Mouse (Mus musculus) forebrain, postnatal 0 days (tissue): ENCODE results near the gene Gm20662. TPM values are rescaled to one million over a fixed set of nuclear protein-coding genes. Genes with fewer than 3 reads are reported as not detected.
A peak's percentile ranks its signal among the peaks of the same experiment; 100 is the strongest.

Source experiments
- ATAC-seq: fragments of 200-750 bp; cut with Nextera tagmentation; 2 replicates; pipeline ENCODE4 v1.8.0; 2017; ENCODE audit warnings: mild to moderate bottlenecking, moderate library complexity
- DNase-seq: peaks from one replicate; pipeline ENCODE4 v3.0.0-alpha.2; 2015
- H3K27ac ChIP-seq: fragments of 300-500 bp; sonication (generic); 2 replicates; pipeline ENCODE4 v1.5.1; 2014; ENCODE audit warnings: low read depth, mild to moderate bottlenecking, antibody characterized with exemption, low read length, moderate library complexity, mixed read lengths
- H3K27me3 ChIP-seq: fragments of 300-500 bp; sonication (generic); 2 replicates; pipeline ENCODE4 v1.6.1; 2014; ENCODE audit warnings: mild to moderate bottlenecking, low read length, mixed read lengths; ENCODE audit not compliant: insufficient read depth
- H3K36me3 ChIP-seq: fragments of 300-500 bp; sonication (generic); 2 replicates; pipeline ENCODE4 v1.6.1; 2014; ENCODE audit warnings: mild to moderate bottlenecking, moderate library complexity; ENCODE audit not compliant: insufficient read depth
- H3K4me1 ChIP-seq: fragments of 300-500 bp; sonication (generic); 2 replicates; pipeline ENCODE4 v1.6.1; 2014; ENCODE audit warnings: antibody characterized with exemption; ENCODE audit not compliant: insufficient read depth
- H3K4me2 ChIP-seq: fragments of 300-500 bp; sonication (generic); 2 replicates; pipeline ENCODE4 v1.6.1; 2014; ENCODE audit warnings: low read depth, mild to moderate bottlenecking, moderate library complexity
- H3K4me3 ChIP-seq: fragments of 300-500 bp; sonication (generic); 2 replicates; pipeline ENCODE4 v1.5.1; 2014; ENCODE audit warnings: low read depth, low read length, mixed read lengths
- H3K9ac ChIP-seq: fragments of 300-500 bp; sonication (generic); 2 replicates; pipeline ENCODE4 v1.6.1; 2014; ENCODE audit warnings: mild to moderate bottlenecking
- H3K9me3 ChIP-seq: fragments of 300-500 bp; sonication (generic); 2 replicates; pipeline ENCODE4 v1.6.1; 2016; ENCODE audit warnings: low read length
- CTCF ChIP-seq: sonication (generic); IDR thresholded peaks from 2 replicates; pipeline ENCODE4 v1.5.1; 2016; ENCODE audit warnings: antibody characterized with exemption, control low read depth, low read depth
- WGBS: fragments of 180-500 bp; shearing (Covaris S2); extraction: QIAGEN DNeasy Blood & Tissue Kit; methylation state at CpG from one replicate; pipeline ENCODE4 v1.1.7; 2014; 5-methylcytosine and 5-hydroxymethylcytosine counted together
- polyA plus RNA-seq: library from polyadenylated mRNA; unstranded; fragments of >200 nt; fragmentation: Nextera tagmentation; extraction: Ambion mirVana; gene quantifications from 2 replicates; pipeline ENCODE4 v1.2.1, GENCODE M21; 2015
- total RNA-seq: library from RNA; depleted of rRNA; stranded (reverse); fragments of >200 nt; gene quantifications from 2 replicates; pipeline ENCODE4 v1.2.3, GENCODE M21; 2014

Gene Gm20662
- total and polyA plus RNA-seq, 2 experiments from 2014 or later: 7.9 TPM; not detected in 1

DNA sequence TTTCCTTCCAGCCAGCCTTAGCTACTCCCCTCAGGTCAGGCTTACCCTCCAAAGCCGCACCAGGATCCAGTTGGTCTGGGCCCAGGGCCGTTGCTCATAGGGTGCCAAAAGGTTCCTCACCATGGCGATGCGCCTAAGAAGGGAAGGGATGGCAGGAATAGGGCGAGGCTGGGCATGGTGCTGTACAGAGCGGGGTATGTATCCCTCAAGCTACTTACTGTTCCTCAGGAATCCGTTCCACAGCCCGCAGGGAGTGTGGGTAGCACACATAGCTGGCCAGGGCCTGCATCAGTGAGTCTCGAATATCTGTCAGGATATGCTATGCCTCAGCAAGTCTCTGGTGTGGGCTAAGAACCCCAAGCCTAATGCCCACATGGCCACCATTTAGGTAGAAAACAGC, 62.1 kb downstream of the Gm20662 start:
- Histone ChIP-seq H3K4me3 (no peak overlapping the region), H3K27me3 (no peaks in the 10 kb centered on the region), H3K27ac (no peak overlapping the region), H3K9me3 (no peaks in the 10 kb centered on the region), H3K4me2 (no peak overlapping the region), H3K4me1 (no peaks in the 10 kb centered on the region), H3K9ac (no peak overlapping the region), H3K36me3 (peaks cover 89% of the 10 kb centered on the region)
- TF ChIP-seq CTCF: no peak
- 90% methylated on average over 9 of the region's 9 CpGs for WGBS
- DNase-seq (no peak), ATAC-seq (no peak)

DNA sequence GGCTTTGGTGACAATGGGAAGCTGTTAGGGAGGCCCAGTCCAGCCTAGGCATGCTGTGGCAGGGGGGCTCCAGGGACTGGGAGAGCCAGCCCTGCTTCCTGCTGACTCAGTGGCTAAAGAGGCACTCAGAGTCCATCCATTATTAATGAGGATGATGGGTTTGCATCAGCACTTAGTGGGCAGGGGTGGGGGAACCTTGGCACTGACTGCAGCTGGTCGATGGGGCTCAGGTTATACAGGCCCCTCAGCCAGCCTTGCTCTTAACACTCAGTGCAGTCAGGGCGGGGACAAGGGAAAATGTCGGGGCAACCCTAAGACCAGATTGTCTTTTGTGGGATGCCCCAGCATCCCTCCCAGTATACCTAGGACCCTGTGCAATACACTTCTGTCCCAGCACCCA, 66.0 kb downstream of the Gm20662 start:
- H3K27me3 ChIP-seq: no peaks in the 10 kb centered on the region
- ATAC-seq (no peak), DNase-seq (no peak)
- H3K9ac ChIP-seq: no peak overlapping the region
- no peak overlapping the region for H3K4me2 ChIP-seq
- no peak overlapping the region for H3K27ac ChIP-seq
- no peaks in the 10 kb centered on the region for H3K9me3 ChIP-seq
- no peak overlapping the region for H3K4me3 ChIP-seq
- no peak for TF ChIP-seq CTCF
- WGBS: 87% methylated on average over 3 of the region's 3 CpGs
- H3K36me3 ChIP-seq: peaks cover 63% of the 10 kb centered on the region
- no peaks in the 10 kb centered on the region for H3K4me1 ChIP-seq

DNA sequence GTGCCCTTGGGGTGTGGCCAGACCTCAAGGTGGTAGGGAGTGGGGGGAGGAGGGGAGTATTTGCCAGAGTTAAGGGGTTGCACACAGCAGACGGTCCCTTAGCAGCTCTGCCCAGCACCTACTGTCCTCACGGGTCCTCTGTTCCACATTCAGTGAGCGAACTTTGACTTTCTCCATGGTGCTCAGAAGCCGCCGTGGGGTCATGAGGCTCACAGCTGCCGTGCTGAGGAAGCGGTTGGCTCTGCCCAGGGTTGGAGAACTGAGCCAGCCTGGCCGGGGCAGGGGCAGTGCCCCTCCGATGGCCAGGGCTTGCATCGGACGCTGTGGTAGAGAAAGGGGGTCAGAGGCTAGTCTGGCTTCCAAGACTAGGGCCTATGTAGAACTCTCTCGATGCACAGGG, 67.2 kb downstream of the Gm20662 start:
- Histone ChIP-seq H3K4me3 (no peak overlapping the region), H3K9me3 (no peaks in the 10 kb centered on the region), H3K4me2 (no peak overlapping the region), H3K9ac (no peak overlapping the region), H3K27me3 (no peaks in the 10 kb centered on the region), H3K36me3 (peaks cover 51% of the 10 kb centered on the region), H3K27ac (no peak overlapping the region), H3K4me1 (no peaks in the 10 kb centered on the region)
- DNase-seq (no peak), ATAC-seq (no peak)
- WGBS: 90% methylated on average over 12 of the region's 12 CpGs
- no peak for TF ChIP-seq CTCF

DNA sequence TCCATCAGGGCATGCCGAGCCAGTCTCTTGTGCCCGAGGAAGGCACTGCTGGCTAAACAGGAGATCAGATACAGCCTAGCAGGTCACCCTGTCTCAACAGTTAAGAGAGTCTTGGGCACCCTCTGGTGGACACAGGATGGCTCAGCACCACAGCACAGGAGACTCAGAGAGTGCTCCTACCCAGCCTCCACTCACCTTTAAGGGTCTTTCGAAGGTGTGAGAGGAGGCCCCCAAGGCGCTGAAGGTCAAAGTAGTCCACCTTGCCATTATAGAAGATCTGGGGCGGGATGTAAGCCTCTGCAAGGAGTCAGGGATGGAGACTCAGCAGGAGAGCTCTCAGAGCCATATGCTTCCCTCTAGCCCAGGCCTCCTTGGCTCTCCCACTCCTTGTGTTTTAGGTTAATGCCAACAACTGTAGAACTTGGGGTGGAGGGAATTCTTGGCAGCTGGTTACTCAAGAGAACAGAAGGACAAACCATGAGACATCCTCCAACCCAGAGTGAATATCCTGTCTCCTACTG, 69.4 kb downstream of the Gm20662 start:
- WGBS: 46% methylated on average over 5 of the region's 5 CpGs
- ATAC-seq (peak; percentile 79), DNase-seq (peak; percentile 62)
- no peaks in the 10 kb centered on the region for H3K27me3 ChIP-seq
- no peak overlapping the region for H3K4me2 ChIP-seq
- no peak overlapping the region for H3K4me3 ChIP-seq
- no peak overlapping the region for H3K27ac ChIP-seq
- no peak overlapping the region for H3K9ac ChIP-seq
- H3K9me3 ChIP-seq: no peaks in the 10 kb centered on the region
- no peaks in the 10 kb centered on the region for H3K4me1 ChIP-seq
- H3K36me3 ChIP-seq: peaks cover 48% of the 10 kb centered on the region
- peak; percentile 76 for TF ChIP-seq CTCF

DNA sequence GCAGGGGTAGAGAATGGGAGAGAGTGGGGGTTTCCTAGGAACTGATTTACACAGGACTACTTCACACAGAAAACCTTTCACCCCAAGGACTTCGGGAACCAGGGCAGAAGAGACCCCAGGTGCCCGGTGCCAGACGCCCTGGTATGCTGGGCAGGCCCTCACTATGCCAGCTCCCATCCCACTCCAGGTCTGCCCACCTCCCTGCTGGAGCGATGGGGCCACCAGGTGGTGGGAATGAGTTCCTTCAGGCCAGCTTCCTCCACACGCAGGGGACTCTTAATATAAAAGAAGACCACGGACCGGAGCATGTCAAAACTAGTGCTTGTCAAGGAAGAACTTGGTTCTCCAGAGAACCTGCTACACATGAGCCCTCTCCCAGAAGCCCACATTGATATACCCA, 71.0 kb downstream of the Gm20662 start:
- no peaks in the 10 kb centered on the region for H3K27me3 ChIP-seq
- H3K9me3 ChIP-seq: no peaks in the 10 kb centered on the region
- no peaks in the 10 kb centered on the region for H3K4me1 ChIP-seq
- 77% methylated on average over 7 of the region's 7 CpGs for WGBS
- H3K4me2 ChIP-seq: no peak overlapping the region
- TF ChIP-seq CTCF: no peak
- ATAC-seq: no peak
- no peak overlapping the region for H3K27ac ChIP-seq
- no peak overlapping the region for H3K4me3 ChIP-seq
- H3K9ac ChIP-seq: no peak overlapping the region
- no peak for DNase-seq
- H3K36me3 ChIP-seq: peaks cover 45% of the 10 kb centered on the region

DNA sequence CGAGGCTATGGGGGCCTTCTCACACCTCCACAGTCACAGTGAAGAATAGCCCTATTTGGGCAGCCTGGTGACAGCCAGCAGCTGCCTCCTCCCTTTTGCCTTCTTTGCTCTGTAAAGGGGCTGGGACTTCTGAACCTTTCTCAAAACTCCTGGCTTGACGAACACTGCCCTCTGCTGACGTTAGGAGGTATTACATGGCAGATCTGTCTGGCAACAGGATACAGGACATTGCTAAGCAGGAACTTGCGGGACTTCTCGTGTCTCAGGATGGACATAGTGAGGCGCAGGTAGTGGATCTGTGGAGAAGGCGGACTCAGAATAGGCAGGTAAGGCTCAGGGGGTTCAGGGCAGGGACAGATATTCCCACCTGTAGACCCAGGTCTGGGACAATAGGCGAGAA, 71.8 kb downstream of the Gm20662 start:
- peak; percentile 44 for ATAC-seq
- Histone ChIP-seq H3K4me1 (no peaks in the 10 kb centered on the region), H3K4me3 (no peak overlapping the region), H3K9me3 (no peaks in the 10 kb centered on the region), H3K9ac (no peak overlapping the region), H3K4me2 (no peak overlapping the region), H3K36me3 (peaks cover 38% of the 10 kb centered on the region), H3K27me3 (no peaks in the 10 kb centered on the region), H3K27ac (no peak overlapping the region)
- TF ChIP-seq CTCF: peak; percentile 96
- WGBS: 17% methylated on average over 8 of the region's 8 CpGs
- peak; percentile 92 for DNase-seq

DNA sequence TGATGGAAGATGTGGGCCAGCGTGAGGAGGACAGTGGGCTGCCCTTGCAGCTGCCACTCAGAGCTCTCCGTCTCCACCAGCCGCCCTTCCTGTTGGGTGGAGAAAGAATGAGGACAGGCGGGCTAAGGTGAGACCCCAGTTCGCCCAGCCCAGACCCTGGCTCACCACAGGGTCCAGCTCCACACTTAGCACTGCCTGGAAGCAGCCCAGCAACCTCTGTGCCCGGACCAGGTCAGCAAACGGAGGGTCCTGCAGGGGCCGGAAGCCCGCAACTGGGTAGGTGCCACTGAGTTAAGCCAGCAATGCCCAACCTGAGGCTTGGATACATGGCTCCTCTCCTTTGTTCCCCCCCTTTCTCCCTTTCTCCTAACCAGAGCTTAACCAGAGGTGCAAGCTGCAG, 72.9 kb downstream of the Gm20662 start:
- no peak for DNase-seq
- 86% methylated on average over 9 of the region's 9 CpGs for WGBS

More for the DNA sequence above, 72.9 kb downstream of the Gm20662 start:
- no peaks in the 10 kb centered on the region for H3K9me3 ChIP-seq
- H3K27me3 ChIP-seq: no peaks in the 10 kb centered on the region
- no peak overlapping the region for H3K9ac ChIP-seq
- peaks cover 28% of the 10 kb centered on the region for H3K36me3 ChIP-seq
- no peak overlapping the region for H3K4me2 ChIP-seq
- no peaks in the 10 kb centered on the region for H3K4me1 ChIP-seq
- H3K4me3 ChIP-seq: no peak overlapping the region
- no peak overlapping the region for H3K27ac ChIP-seq
- no peak for TF ChIP-seq CTCF
- ATAC-seq: no peak
